ENCODE assay signal across 13 mouse cellular contexts in the genomic region with DNA sequence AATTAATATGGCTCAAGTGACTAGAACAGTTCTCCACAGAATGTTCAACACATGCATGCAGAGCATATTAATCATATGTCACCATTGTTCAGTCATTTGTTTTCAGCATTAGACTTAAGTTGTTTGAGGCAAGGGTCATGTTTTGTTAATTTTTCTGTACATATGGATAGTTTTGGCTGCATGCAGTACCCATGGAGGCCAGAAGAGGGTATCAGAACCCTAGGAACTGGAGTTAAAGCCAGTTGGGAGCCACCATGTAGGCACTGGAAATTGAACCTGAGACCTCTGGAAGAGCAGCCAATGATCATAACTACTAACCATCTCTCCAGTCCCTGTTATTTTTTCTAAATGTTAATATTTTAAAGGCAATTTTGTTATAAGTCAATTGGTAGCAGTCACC. TPM values are rescaled to one million over a fixed set of nuclear protein-coding genes. Genes with fewer than 3 reads are reported as not detected.
A peak's percentile ranks its signal among the peaks of the same experiment; 100 is the strongest.
DNase-seq lines count a peak whose midpoint lies in the region; ATAC-seq and TF ChIP-seq lines count a peak whose summit lies in the region.
"Had no signal": no experiment of that assay in that cellular context is flagged by ENCODE, and none has a peak within 500 bp of the region (broad histone marks: within the 10 kb centered on the region; RNA-seq: fewer than 3 reads in every experiment).

No protein-coding gene starts in this region.

- no peaks in the 10 kb centered on the region for H3K9me3 ChIP-seq in embryonic facial prominence, embryonic 11.5 days (replicated peaks; ENCODE audit: control insufficient read depth, low read length)
- H3K9me3 ChIP-seq in embryonic facial prominence, embryonic 10.5 days, result no peaks in the 10 kb centered on the region
- no peaks in the 10 kb centered on the region for H3K9me3 ChIP-seq in liver, embryonic 14.5 days (ENCODE audit: control insufficient read depth, low read length)
- H3K9me3 ChIP-seq in G1E (replicated peaks), result no peaks in the 10 kb centered on the region
- H3K9me3 ChIP-seq: hindbrain, embryonic 15.5 days; neural tube, embryonic 13.5 days had no signal

- no peak overlapping the region for H3K4me2 ChIP-seq in embryonic facial prominence, embryonic 11.5 days (ENCODE audit: low read depth, low read length)
- H3K4me2 ChIP-seq in liver, embryonic 14.5 days (ENCODE audit: low read depth), result no peak overlapping the region
- H3K4me2 ChIP-seq: hindbrain, embryonic 15.5 days; neural tube, embryonic 13.5 days had no signal

- no peak for TF ChIP-seq EP300 in liver, embryonic 14.5 days (IDR thresholded peaks at IDR 0.05; ENCODE audit: low read depth)

- no peaks in the 10 kb centered on the region for H3K36me3 ChIP-seq in embryonic facial prominence, embryonic 11.5 days (replicated peaks; ENCODE audit: control insufficient read depth, insufficient read depth, low read depth, low read length)
- H3K36me3 ChIP-seq in embryonic facial prominence, embryonic 10.5 days (replicated peaks), result no peaks in the 10 kb centered on the region
- H3K36me3 ChIP-seq in liver, embryonic 14.5 days (replicated peaks; ENCODE audit: control insufficient read depth, insufficient read depth, low read depth), result no peaks in the 10 kb centered on the region
- H3K36me3 ChIP-seq in G1E (replicated peaks), result no peaks in the 10 kb centered on the region
- H3K36me3 ChIP-seq: hindbrain, embryonic 15.5 days; neural tube, embryonic 13.5 days had no signal

- no peaks in the 10 kb centered on the region for H3K4me1 ChIP-seq in embryonic facial prominence, embryonic 11.5 days (ENCODE audit: control insufficient read depth, insufficient read depth, low read length)
- no peaks in the 10 kb centered on the region for H3K4me1 ChIP-seq in embryonic facial prominence, embryonic 10.5 days
- H3K4me1 ChIP-seq in liver, embryonic 14.5 days (replicated peaks; ENCODE audit: control insufficient read depth in 2 of 2, insufficient read depth in 2 of 2, low read length in 1 of 2), result no peaks in the 10 kb centered on the region
- no peaks in the 10 kb centered on the region for H3K4me1 ChIP-seq in G1E (ENCODE audit: insufficient read depth, low read depth, low read length)
- H3K4me1 ChIP-seq: hindbrain, embryonic 15.5 days; neural tube, embryonic 13.5 days had no signal

- H3K4me3 ChIP-seq in embryonic facial prominence, embryonic 11.5 days (ENCODE audit: low read depth, low read length), result no peak overlapping the region
- H3K4me3 ChIP-seq in embryonic facial prominence, embryonic 10.5 days, result no peak overlapping the region
- no peak overlapping the region for H3K4me3 ChIP-seq in liver, embryonic 14.5 days (ENCODE audit: insufficient read depth in 1 of 2, low read depth in 2 of 2, low read length in 2 of 2)
- no peak overlapping the region for H3K4me3 ChIP-seq in G1E (ENCODE audit: low read depth, low read length)
- H3K4me3 ChIP-seq: hindbrain, embryonic 15.5 days; neural tube, embryonic 13.5 days had no signal

- no peak overlapping the region for H3K9ac ChIP-seq in embryonic facial prominence, embryonic 11.5 days (replicated peaks; ENCODE audit: low read length)
- H3K9ac ChIP-seq in liver, embryonic 14.5 days (replicated peaks), result no peak overlapping the region
- H3K9ac ChIP-seq: hindbrain, embryonic 15.5 days; neural tube, embryonic 13.5 days had no signal

- peak; percentile 39 for TF ChIP-seq CTCF in liver, embryonic 14.5 days (IDR thresholded peaks at IDR 0.05; ENCODE audit: low read depth)
- peak; percentile 52; the same call in 1 of the 2 replicates for TF ChIP-seq CTCF in G1E (IDR thresholded peaks at IDR 0.05; ENCODE audit: low read depth, low read length)

- no peak for ATAC-seq in embryonic facial prominence, embryonic 11.5 days (replicated peaks; ENCODE audit: insufficient number of reproducible peaks, low FRiP score, low TSS enrichment, low read depth)
- ATAC-seq in liver, embryonic 14.5 days (ENCODE audit: insufficient read depth), result no peak
- no peak for ATAC-seq in G1E (ENCODE audit: extremely low read depth, insufficient number of reproducible peaks, low FRiP score, poor library complexity, severe bottlenecking)

- no peak overlapping the region for H3K27ac ChIP-seq in embryonic facial prominence, embryonic 11.5 days (replicated peaks; ENCODE audit: low read depth, low read length)
- H3K27ac ChIP-seq in embryonic facial prominence, embryonic 10.5 days (replicated peaks), result no peak overlapping the region
- H3K27ac ChIP-seq in liver, embryonic 14.5 days, result no peak overlapping the region
- H3K27ac ChIP-seq: hindbrain, embryonic 15.5 days; neural tube, embryonic 13.5 days had no signal

- H3K27me3 ChIP-seq in embryonic facial prominence, embryonic 11.5 days (ENCODE audit: control insufficient read depth, insufficient read depth, low read length), result no peaks in the 10 kb centered on the region
- H3K27me3 ChIP-seq in embryonic facial prominence, embryonic 10.5 days (replicated peaks; ENCODE audit: low read depth, poor library complexity, severe bottlenecking), result no peaks in the 10 kb centered on the region
- no peaks in the 10 kb centered on the region for H3K27me3 ChIP-seq in liver, embryonic 14.5 days (ENCODE audit: control insufficient read depth, insufficient read depth, low read length)
- 0 out of 2 replicates have a peak, but pooled peaks cover 5% of the 10 kb centered on the region for H3K27me3 ChIP-seq in G1E (ENCODE audit: insufficient read depth, low read length)
- H3K27me3 ChIP-seq: hindbrain, embryonic 15.5 days; neural tube, embryonic 13.5 days had no signal

- DNase-seq in embryonic facial prominence, embryonic 11.5 days (ENCODE audit: low spot score), result peak; percentile 24
- DNase-seq in embryonic facial prominence, embryonic 10.5 days (ENCODE audit: low spot score), result no peak
- no peak for DNase-seq in liver, embryonic 14.5 days (ENCODE audit: low read depth in 3 of 3, low spot score in 3 of 3)
- DNase-seq in liver, result no peak
- no peak for DNase-seq in G1E (ENCODE audit: low spot score)
- peak; percentile 6 for DNase-seq in induced T-regulatory cell, adult 2 months (ENCODE audit: low read depth)
- no peak for DNase-seq in T-cell, adult 2 months (ENCODE audit: low spot score)
- DNase-seq in urinary bladder, postnatal 4 days (ENCODE audit: low spot score in 2 of 2), result no peak
- DNase-seq: thymus, postnatal 14 days had no signal

RNA-seq across cellular contexts. Expression of gene Abca14, which starts 37.3 kb away (rescaled TPM):
- not detected in 2 replicates for polyA plus RNA-seq in embryonic facial prominence, embryonic 11.5 days (2014; fragmentation: Nextera tagmentation; extraction: Ambion mirVana)
- not detected in 2 replicates for polyA plus RNA-seq in embryonic facial prominence, embryonic 10.5 days (2016; fragmentation: Nextera tagmentation; extraction: Ambion mirVana)
- polyA plus RNA-seq in liver, embryonic 14.5 days (2012; rRNA removed), result 0.03 and 0.04 TPM in 2 replicates
- polyA plus RNA-seq in liver, embryonic 14.5 days (2014; fragmentation: Nextera tagmentation; extraction: Ambion mirVana), result not detected in 2 replicates
- total RNA-seq in G1E (2014; fragmentation: Nextera tagmentation) (1.3 TPM in 1 of 2 replicates, not detected in the other), G1E (2017) (not detected in 2 replicates)
- polyA plus RNA-seq in G1E (2012), result not detected in 2 replicates
- total RNA-seq: left cerebral cortex, adult 18-20 months had no signal
- polyA plus RNA-seq: gonadal fat pad, adult 2 months; hindbrain, embryonic 15.5 days; neural tube, embryonic 13.5 days had no signal

RNA-seq across cellular contexts. Expression of gene Crym, which starts 39.2 kb away (rescaled TPM):
- 142 and 181 TPM in 2 replicates for polyA plus RNA-seq in embryonic facial prominence, embryonic 11.5 days (2014; fragmentation: Nextera tagmentation; extraction: Ambion mirVana)
- polyA plus RNA-seq in embryonic facial prominence, embryonic 10.5 days (2016; fragmentation: Nextera tagmentation; extraction: Ambion mirVana), result 149 and 175 TPM in 2 replicates
- 0.06 and 0.08 TPM in 2 replicates for polyA plus RNA-seq in liver, embryonic 14.5 days (2012; rRNA removed)
- not detected in 2 replicates for polyA plus RNA-seq in liver, embryonic 14.5 days (2014; fragmentation: Nextera tagmentation; extraction: Ambion mirVana)
- total RNA-seq in G1E (2014; fragmentation: Nextera tagmentation) (not detected in 2 replicates), G1E (2017) (0.11 TPM in 1 of 2 replicates, not detected in the other)
- not detected in 2 replicates for polyA plus RNA-seq in G1E (2012)

Comparison
In these comparisons a context has a peak if more than half of its experiments do, and no peak if none do; other contexts are left out.
1. DNase-seq: peak in embryonic facial prominence, embryonic 11.5 days (single experiment) and induced T-regulatory cell, adult 2 months (single experiment); none in embryonic facial prominence, embryonic 10.5 days (single experiment), liver, embryonic 14.5 days (0 of 3), liver (single experiment), G1E (single experiment), T-cell, adult 2 months (single experiment) and urinary bladder, postnatal 4 days (0 of 2).
2. RNA of gene Crym, which starts 39.2 kb away (polyA plus RNA-seq): 149 to 175 TPM in embryonic facial prominence, embryonic 10.5 days and 142 to 181 TPM in embryonic facial prominence, embryonic 11.5 days; 0.06 to 0.08 TPM in liver, embryonic 14.5 days and not detected in G1E; every median in the first group is over 100 times any median in the second.